Mouse (Mus musculus) heart, postnatal 25 days (tissue): ENCODE data around the gene Med4. TPM values are rescaled to one million over a fixed set of nuclear protein-coding genes. Genes with fewer than 3 reads are reported as not detected.
"Not testable (repeated sequence)": the region's sequence is repeated elsewhere in the genome, so short reads cannot be mapped to it uniquely, and the experiment has no call there.

Experiments
- DNase-seq: peaks from one replicate; pipeline ENCODE4 v3.0.0; 2022; ENCODE audit warnings: low spot score
- intact Hi-C: fragments of 180-260 bp; cut with DNase I; formaldehyde crosslinking; loops from one replicate; pipeline ENCODE4 v1.15.1; 2025
- total RNA-seq, 2 experiments: library from RNA; stranded (reverse); gene quantifications; 2 replicates each; pipeline ENCODE4 v1.2.3; 2021

Med4 gene
- total RNA-seq, 2 experiments from 2014 or later: 21.4 to 22.4 TPM

DNA sequence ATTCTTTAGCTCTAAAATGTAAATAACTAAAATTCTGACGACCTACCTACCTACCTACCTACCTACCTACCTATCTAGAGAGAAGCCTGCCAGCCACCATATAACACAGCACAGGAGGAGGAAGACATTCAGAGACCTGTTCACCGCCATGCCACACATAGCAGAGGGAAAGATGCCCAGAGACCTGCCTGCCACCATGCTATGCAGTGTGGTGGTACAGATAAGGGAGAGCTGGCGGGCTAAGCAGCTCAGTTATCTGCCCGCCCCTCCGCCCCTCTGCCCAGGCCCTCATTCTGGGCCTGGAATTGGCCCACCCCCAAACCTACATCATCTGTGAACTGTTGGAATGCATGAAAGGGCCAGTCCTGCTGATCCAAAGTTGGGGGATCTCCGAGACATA lies 15.7 kb upstream of the Med4 start:
- DNase-seq: no peak
- intact Hi-C loops: no loop called here

DNA sequence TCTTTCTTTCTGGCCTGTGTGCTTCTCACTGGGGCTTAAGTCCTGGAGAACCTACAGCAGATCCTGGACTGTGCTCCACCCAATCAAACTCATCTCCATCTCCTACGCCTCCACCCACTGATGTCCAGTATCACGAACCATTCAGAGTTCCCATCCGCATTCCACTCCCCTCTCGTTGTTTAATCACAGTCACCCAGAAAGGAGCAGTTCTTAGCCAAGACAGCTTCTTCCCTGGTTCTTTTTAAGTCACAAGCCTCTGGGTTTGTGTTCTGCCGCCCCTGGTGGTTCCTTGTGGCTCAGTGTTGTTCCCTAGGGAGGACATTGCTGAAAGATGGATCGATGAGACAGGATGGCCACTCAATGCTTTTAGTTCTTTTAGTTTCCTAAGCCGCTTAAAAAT lies 14.1 kb upstream of the Med4 start:
- intact Hi-C loops: no loop called here
- no peak for DNase-seq

DNA sequence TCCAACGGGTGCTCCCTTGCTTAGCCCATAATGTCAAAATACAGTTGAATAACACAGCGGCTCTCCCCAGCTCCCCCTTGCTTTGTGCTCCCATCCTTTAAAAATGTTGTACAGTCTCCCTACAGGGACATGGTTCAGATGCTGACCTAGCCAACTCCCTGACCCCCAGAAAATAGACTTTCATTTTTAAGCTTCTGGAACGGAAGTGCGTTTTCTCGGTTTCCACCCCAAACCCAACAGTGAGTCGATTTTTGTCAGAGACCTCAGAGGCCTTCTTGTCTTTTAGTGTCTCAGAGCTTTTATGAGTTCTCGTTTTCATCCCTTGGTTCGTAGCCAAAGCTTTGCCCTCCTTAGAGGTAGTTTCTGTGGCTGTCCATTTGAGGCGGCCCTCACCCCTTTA lies 8.5 kb upstream of the Med4 start:
- DNase-seq: no peak
- intact Hi-C loops: no loop called here

DNA sequence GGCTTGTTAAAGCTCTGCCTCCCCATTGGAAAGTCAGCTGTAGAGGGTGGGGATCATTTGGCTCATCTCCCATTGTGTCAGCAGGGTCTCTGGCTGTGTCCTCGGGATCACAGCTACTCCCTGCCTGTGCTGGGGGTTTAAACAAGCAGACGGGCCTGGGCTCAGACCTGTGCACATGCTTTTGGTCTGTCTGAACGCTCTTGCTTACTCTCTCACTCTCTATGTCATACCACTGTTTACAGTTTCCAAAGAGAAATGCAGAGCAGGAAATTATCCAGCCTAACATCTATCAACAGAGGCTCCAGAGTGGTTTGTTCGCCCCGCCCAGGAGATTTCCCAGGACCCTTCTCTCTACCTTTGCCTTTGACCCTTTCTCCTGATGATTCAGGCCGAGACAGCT lies 8.1 kb upstream of the Med4 start:
- intact Hi-C loops: loop anchor here (2.0 kb wide), 1 partner anchor 25 kb away; no protein-coding TSS in a partner anchor
- no peak for DNase-seq

DNA sequence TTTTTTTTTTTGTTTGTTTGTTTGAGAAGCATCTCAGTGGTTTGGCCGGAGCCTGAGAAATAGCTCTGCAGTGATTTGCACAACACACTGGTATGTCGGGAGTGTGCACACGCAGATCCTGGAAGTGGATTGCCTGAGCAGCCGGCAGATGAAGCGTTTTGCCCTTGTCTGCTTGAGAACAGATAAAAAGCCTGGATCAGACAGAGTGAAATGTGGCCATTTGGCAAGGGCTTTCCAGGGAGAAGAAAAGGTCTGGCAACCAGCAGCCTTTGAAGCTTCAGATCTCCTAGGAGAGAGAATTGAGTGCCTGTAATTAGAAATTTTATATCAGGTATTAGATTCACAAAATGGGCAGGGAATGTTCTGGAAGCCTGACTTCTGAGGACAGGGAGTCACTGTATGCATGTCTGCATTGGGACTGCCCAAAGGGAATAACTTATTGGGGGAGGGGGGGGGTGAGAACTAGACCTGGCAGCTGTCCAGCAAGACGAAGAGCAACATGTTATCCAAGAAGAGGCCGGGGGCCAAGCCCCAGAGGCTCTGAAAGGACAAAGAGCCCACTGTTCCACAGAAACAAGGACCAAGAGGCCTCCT lies 7.1 kb upstream of the Med4 start:
- intact Hi-C loops: loop anchor here (2.0 kb wide), 1 partner anchor 26 kb away; no protein-coding TSS in a partner anchor
- no peak for DNase-seq

DNA sequence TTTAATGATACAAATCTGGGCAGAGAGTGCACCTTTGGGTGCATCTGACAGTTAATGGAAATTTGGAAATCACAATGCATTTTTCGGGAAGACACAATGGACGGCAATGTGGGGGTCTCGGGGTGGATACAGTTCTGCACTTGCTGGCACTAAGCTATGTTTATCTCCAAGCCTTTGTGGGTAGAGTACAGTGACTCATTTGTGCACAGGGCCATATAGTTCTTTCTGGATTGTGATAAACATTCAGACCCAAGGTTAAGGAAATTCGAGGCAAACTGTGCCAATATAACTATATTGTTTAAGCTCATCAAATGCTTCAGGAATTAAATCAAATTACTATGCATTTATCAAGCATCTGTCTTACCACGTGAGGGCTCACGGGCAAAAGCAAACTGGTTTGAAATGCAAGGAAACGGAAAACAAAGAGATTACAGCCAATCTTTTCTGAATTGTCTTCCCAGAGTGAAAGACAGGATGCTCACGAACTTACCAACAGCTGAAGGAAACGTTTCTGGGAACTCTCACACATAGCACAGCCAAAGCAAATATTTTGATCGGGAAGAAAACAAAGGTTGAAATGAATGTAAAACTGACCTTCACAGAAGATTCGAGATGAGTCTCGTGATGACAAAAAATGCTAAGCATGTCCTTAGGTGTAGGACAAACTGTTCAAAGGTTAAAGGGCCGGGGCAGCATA lies 6.4 kb upstream of the Med4 start:
- intact Hi-C loops: loop anchor here (2.0 kb wide), 1 partner anchor 27 kb away; no protein-coding TSS in a partner anchor
- no peak for DNase-seq

DNA sequence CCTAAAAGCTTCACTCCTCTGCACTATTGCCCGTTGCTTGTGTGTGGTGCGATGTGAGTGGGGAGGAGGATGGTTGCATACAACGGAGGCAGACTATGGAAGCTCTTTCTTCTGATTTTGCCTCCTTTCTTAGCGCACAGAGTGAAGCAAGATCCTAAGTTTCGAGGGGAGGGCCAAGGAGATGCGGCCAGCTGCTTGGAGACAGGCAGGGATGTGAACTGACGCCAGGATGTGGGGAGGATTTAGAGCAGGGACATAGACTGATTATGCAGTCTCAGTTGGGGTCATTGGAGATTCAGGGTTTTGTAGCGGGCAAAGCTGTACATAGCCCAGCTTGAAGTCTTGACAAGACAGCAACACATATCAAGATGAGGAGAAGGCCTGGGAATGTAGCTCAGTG lies 3.5 kb upstream of the Med4 start:
- DNase-seq: no peak
- intact Hi-C loops: loop anchor here (5.0 kb wide), 1 partner anchor 124 kb away; no protein-coding TSS in a partner anchor

DNA sequence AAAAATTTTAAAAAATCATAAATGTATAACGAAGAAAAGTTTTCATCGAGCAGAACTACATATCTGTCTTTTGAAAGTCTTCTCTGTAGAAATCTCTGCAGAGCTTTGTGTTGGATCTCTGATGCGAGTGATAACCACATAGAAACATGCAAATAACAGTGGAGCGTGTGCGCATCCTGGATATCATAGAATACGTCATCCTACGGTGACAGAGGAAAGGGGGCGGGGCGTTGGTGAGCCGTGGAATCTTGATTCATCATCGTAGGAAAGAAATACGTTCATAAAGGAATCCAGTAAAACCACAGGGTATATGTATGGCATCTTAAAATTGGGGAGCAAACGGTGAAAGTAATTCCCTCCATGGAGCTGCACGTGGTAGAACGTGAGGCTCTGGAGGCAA lies 2.6 kb upstream of the Med4 start:
- intact Hi-C loops: loop anchor here (5.0 kb wide), 1 partner anchor 125 kb away; no protein-coding TSS in a partner anchor
- no peak for DNase-seq

DNA sequence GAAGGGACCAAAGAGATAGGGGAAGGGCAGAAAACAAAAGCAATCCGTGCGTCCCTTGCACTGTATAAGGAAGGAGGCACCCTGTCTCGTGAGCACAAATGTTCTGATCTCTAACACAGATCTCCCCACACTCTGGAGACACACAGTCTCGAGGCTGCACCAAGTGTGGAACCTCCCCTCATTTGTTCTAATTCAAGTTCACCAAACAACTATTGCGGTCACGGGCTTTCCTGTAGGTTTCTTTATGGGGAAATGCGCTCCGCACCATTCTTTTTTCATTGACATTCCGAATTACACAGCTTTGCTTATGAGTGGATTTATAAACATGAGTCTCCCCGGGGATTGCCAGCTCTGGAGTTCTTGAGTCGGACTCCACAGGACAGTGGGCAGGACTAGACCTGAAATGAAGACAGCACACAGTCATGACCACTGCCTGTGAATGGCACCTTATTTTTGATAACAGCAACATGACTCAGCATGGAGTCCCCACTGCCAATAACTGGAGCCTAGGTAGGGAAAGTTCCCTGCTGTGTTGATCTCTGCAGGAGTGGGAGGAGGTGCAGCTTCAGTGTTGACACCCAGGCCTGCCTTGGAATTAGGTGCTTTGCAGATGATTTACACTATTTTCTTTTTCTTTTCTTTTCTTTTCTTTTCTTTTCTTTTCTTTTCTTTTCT lies 2.0 kb upstream of the Med4 start:
- DNase-seq: no peak
- intact Hi-C loops: loop anchor here (5.0 kb wide), 1 partner anchor 126 kb away; no protein-coding TSS in a partner anchor

DNA sequence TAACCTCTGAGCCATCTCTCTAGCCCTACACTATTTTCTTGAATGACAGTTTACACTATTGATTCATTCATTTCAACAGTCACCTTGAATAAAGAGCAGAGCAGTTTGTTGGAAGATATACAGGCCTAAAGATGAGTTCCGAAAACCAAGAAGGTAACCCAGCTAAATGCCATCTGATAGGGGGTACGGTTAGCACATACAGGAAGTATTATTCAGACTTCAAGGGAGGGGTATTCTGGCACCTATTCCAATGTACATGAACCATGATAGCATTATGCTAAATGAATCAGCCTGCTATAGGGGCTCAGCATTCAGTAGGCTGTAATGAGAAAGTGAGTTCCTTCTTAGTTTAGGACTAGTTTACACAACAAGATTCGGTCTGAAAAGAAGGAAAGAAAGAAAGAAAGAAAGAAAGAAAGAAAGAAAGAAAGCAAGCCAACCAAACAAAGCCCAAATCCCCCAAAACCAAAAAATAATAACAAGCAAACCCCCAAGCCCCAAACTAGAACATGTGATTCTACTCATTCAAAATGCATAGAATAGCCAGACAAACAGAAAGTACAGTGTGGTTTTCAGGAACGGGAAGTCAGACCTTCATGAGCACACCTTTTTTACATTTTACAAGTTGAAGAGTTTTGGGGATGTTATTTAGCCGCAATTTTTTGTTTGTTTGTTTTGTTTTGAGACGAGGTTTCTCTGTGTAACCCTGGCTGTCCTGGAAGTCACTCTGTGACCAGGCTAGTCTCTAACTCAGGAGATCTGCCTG lies 1.0 kb upstream of the Med4 start:
- intact Hi-C loops: loop anchor here (5.0 kb wide), 1 partner anchor 127 kb away; no protein-coding TSS in a partner anchor
- DNase-seq: no peak

DNA sequence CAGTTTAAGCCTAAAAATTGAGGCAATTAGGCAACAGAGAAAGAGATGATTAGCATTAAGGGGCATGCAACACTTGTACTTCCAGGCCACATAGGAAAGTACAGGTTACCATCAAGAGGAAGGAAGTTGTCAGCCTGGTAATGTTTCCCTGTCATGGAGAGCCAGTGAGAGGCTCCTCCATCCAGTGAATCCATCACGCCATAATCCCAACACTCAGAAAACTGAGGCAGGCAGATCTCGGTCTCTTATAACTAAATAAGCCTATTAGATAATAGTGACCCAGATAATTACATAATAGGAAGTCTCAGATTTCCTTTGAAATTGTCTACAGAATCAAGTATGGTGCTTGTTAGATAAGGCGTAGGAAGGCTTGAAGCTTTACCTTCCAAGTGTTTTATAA lies 14.3 kb downstream of the Med4 start:
- no peak for DNase-seq
- intact Hi-C loops: no loop called here

DNA sequence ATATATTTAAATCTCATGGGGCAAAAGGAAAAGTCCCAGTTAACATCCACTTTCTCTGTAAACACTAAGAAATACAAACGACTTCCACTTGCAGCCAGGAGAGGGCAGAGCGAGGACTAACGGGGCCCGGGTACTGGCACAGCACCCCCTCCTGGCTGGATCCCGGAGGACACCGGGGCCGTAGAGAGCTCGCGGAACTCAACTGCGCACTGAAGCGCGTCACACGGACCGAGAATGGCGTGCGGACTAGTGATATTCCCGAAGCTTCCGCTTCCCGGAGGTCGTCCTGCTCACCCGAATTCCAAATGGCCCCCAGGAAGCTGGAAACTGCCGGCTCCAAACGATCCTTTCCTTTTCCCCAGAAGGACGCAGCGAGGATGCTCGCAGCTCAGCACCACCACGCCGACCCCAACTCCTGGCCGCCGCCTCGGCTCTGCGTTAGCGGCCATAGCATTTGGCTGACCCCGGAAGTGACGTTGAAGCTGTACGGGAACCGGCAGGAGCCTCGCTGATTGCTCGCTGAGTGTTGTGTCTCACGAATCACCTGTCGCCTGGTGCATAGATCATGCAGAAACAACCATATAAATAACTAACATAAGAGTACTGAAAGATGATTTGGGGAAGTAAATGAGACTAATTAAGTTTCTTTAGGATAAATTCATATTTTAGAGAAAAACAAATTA lies 15.1 kb downstream of the Med4 start, which contains the start of gene Sucla2:
TSS of gene Sucla2 (plus strand) at position 554 of the 683 bp plus-strand sequence.
- intact Hi-C loops: no loop called here

DNA sequence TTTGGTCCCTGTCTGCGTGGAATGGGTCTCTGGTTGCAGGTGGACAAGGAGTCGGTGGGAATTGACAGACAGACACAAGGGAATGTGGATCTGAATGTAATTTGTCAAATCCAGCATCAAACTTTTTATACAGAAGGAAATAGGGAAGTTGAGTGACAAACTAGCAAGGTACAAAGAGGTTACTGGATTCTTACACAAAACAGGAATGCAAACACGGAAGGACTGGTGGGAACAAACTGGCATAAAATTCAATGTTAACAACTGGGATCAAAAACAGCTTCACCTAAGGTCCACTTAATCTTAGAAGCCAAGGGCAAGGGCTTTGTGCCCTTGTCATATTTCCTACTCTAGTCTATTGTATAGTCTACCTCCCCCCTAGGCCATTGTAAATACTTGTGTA lies 18.8 kb downstream of the Med4 start:
- intact Hi-C loops, DNase-seq: not testable (repeated sequence)

More for the DNA sequence above, 15.1 kb downstream of the Med4 start, which contains the start of gene Sucla2:
- peak; percentile 89 for DNase-seq

DNA sequence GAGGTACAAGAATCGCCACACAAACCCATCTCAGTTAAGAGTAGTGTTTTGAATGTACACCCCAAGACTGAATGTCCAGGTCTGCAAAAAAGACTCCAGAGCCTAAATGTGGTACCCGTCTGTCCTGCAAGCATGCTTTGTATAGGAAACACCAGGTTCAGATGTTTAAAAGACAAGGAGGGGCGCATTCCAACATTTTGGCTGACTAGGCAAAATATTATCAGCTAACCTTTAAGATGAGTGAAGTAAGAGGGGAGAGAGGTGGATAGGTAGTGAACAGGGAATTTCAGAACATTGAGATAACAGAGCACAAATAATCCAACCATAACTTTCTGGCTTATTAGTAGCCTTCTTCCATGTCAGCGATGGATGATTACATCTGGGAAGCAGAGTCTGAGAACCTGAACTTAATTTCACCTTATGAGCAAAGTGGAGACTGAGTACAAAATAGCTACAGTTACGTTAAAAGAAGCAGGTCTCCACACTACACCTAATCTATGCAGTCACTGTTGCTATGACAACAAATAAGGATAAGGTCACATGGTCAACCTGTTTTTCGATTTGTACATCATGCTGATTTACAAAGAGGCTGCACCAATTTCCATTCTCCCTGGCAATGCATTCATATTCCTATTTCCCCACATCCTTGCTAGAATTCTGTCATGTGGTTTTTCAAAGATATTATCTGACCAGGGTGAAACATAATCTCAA lies 24.1 kb downstream of the Med4 start:
- intact Hi-C loops: loop anchor here (10.0 kb wide), 1 partner anchor 1181 kb away; no protein-coding TSS in a partner anchor
- no peak for DNase-seq

DNA sequence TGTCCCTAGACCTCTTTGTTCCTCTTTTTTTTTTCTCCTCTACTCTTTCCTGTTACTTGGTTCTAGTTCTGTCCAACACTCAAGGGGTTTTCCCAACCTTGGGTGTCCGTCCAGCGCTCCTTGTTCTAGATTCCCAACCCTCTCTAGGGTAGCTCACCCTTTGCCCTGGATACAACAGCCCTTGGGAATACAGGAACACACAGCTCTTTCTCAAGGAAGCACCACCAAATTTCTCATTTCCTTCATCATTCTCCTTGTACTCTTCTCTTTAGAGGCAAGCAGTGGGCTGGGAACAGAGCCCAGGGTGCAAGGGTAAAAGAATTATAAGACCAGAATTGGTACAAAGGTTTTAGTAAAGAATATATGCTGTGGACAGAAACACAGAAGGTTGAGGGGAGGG lies 25.8 kb downstream of the Med4 start:
- no peak for DNase-seq
- intact Hi-C loops: loop anchor here (10.0 kb wide), 1 partner anchor 1179 kb away; no protein-coding TSS in a partner anchor

DNA sequence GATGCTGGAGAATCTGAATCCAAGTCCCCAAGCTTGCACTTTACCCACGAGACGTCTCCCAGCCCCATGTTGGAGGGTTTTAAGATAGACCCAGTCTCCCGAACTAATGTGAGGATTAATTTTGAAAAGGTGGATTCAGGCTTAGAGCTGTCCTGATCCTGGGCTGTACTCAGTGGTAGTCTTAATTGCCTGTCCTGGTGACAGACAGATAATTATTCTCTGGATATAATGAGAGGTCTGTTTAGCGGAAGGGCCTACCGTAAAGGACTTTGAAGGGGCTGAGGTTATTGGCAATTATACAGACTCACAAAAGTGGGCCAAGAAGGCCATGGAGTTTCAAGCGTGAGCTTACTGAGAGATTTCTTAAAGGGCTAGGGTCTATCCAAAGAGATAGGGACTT lies 34.0 kb downstream of the Med4 start:
- DNase-seq: no peak
- intact Hi-C loops: no loop called here

DNA sequence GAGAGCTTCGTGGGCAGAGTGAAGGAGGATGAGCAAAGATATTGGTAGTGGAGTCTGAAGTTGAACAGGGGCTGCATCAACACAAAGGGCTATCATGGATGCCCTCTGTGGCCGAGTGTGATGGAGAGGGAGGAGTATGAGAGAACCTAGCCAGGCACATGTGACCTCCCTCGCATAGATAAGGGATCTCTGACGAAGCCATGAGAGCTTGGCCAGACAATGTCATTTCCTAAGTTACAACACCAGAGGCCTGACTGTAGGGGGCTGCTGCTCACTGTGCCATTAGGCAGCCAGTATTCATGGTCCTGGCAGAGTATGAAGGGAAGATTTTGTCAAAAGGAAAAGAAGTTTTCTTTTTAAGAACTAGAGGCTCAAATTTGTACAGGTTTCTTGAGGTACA lies 37.2 kb downstream of the Med4 start:
- DNase-seq: no peak
- intact Hi-C loops: no loop called here

DNA sequence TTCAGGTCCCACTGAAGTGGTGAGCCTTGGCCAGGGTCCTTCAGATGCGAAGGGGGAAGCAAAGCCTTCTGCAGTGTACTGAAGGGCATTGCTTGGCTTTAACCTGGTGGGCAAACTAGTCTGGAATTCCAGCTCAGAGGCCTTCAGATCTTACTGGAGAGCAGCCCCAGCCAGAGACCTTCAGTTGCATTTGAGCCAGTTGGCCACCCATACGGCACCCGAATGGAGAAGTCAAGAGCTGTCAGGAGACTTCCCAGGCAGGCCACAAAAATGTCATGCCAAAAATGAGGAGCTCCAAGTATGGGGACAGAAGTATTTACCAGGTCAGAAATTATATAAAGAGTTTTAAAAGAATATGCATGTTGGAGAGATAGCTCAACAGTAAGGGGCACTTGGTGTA lies 38.2 kb downstream of the Med4 start, which contains the start of gene Nudt15:
TSS of gene Nudt15 (minus strand) at position 192 of the 400 bp plus-strand sequence.
- DNase-seq: no peak
- intact Hi-C loops: no loop called here

DNA sequence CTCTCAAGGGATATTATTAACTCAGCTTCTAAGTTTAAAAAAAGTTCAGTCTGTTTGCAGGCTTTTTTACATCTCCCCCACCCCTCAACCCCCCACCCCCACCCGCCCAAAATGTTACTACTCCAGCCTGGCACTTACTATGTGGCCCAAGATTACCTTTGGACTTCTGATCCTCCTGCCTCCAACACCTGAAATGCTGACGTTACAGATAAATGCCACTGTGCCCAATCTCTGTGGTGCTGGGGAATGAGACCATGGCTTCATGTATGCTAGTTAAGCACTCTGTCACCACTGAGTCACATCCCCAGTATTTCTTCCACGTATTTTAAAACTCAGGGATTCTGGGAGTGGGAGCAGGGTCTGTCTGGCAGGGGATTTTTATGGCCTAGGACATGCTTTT lies 40.5 kb downstream of the Med4 start:
- intact Hi-C loops: no loop called here

More for the DNA sequence above, 40.5 kb downstream of the Med4 start:
- DNase-seq: no peak
